Mouse (Mus musculus) kidney, adult 9 months (tissue): ENCODE measurements at regions not wholly inside any gene's neighbourhood (a gene's known extent, or its start where the extent isn't known, plus 50 kb on each side); places are given as distances from the start of the nearest gene placed in this dataset.

ENCODE experiments used
- DNase-seq: peaks from one replicate; pipeline ENCODE4 v3.0.0; 2022

GRCm38 (mm10) chr10:46345315-46345714 lies 767.7 kb downstream of the Hace1 start:
- DNase-seq: no peak

- no peak for DNase-seq
Observed at GRCm38 (mm10) chr10:46349613-46350012, 772.0 kb downstream of the Hace1 start.

- DNase-seq: no peak
Observed at GRCm38 (mm10) chr10:46350196-46350595, 772.6 kb downstream of the Hace1 start.

- no peak for DNase-seq
Observed at GRCm38 (mm10) chr10:46356775-46357174, 779.1 kb downstream of the Hace1 start.

GRCm38 (mm10) chr10:46373715-46374475 lies 796.3 kb downstream of the Hace1 start:
- DNase-seq: no peak

- DNase-seq: no peak
Observed at GRCm38 (mm10) chr10:46374646-46375045, 797.0 kb downstream of the Hace1 start.

- DNase-seq: no peak
Observed at GRCm38 (mm10) chr10:46397089-46397488, 819.5 kb downstream of the Hace1 start.

- no peak for DNase-seq
Observed at GRCm38 (mm10) chr10:46403883-46404282, 826.3 kb downstream of the Hace1 start.
